Mouse (Mus musculus): ENCODE results near the gene Gltpd2. TPM values are rescaled to one million over a fixed set of nuclear protein-coding genes. Genes with fewer than 3 reads are reported as not detected.

Gltpd2 gene
- polyA plus RNA-seq, 1 experiment from 2014 or later = 0.51 TPM

Other genes starting within 250 kb of the Gltpd2 start
- gene Alox12e, start 196.6 kb upstream of the Gltpd2 start, polyA plus RNA-seq (2015; fragmentation: Nextera tagmentation; extraction: Ambion mirVana) = 0.07 and 0.09 TPM in 2 replicates
- 2.0 TPM in 2 replicates for gene Alox15, start 167.2 kb upstream of the Gltpd2 start, polyA plus RNA-seq (2015; fragmentation: Nextera tagmentation; extraction: Ambion mirVana)
- 40.3 and 41.9 TPM in 2 replicates for gene Pelp1, start 109.2 kb upstream of the Gltpd2 start, polyA plus RNA-seq (2015; fragmentation: Nextera tagmentation; extraction: Ambion mirVana)
- 15.3 and 19.0 TPM in 2 replicates for gene Arrb2, start 86.6 kb upstream of the Gltpd2 start, polyA plus RNA-seq (2015; fragmentation: Nextera tagmentation; extraction: Ambion mirVana)
- gene Med11, start 67.3 kb upstream of the Gltpd2 start, polyA plus RNA-seq (2015; fragmentation: Nextera tagmentation; extraction: Ambion mirVana) = 43.9 and 46.3 TPM in 2 replicates
- 1.4 and 1.5 TPM in 2 replicates for gene Zmynd15, start 59.8 kb upstream of the Gltpd2 start, polyA plus RNA-seq (2015; fragmentation: Nextera tagmentation; extraction: Ambion mirVana)
- 9.1 and 9.7 TPM in 2 replicates for gene Cxcl16, start 59.2 kb upstream of the Gltpd2 start, polyA plus RNA-seq (2015; fragmentation: Nextera tagmentation; extraction: Ambion mirVana)
- 0.69 and 0.80 TPM in 2 replicates for gene Tm4sf5, start 14.0 kb upstream of the Gltpd2 start, polyA plus RNA-seq (2015; fragmentation: Nextera tagmentation; extraction: Ambion mirVana)
- gene Vmo1, start 4.6 kb upstream of the Gltpd2 start, polyA plus RNA-seq (2015; fragmentation: Nextera tagmentation; extraction: Ambion mirVana) = 0.37 and 0.50 TPM in 2 replicates
- gene Psmb6, start 6.2 kb downstream of the Gltpd2 start, polyA plus RNA-seq (2015; fragmentation: Nextera tagmentation; extraction: Ambion mirVana) = 789 and 872 TPM in 2 replicates
- gene Gm40193, start 13.7 kb downstream of the Gltpd2 start, polyA plus RNA-seq (2015; fragmentation: Nextera tagmentation; extraction: Ambion mirVana) = not detected in 2 replicates
- gene Pld2, start 20.9 kb downstream of the Gltpd2 start, polyA plus RNA-seq (2015; fragmentation: Nextera tagmentation; extraction: Ambion mirVana) = 8.5 and 8.8 TPM in 2 replicates
- gene Mink1, start 43.7 kb downstream of the Gltpd2 start, polyA plus RNA-seq (2015; fragmentation: Nextera tagmentation; extraction: Ambion mirVana) = 15.9 and 17.4 TPM in 2 replicates
- gene 4930544D05Rik, start 96.7 kb downstream of the Gltpd2 start, polyA plus RNA-seq (2015; fragmentation: Nextera tagmentation; extraction: Ambion mirVana) = not detected in 2 replicates
- gene Chrne, start 100.0 kb downstream of the Gltpd2 start, polyA plus RNA-seq (2015; fragmentation: Nextera tagmentation; extraction: Ambion mirVana) = 0.19 TPM in 1 of 2 replicates, not detected in the other
- 0.11 and 0.21 TPM in 2 replicates for gene Gp1ba, start 119.9 kb downstream of the Gltpd2 start, polyA plus RNA-seq (2015; fragmentation: Nextera tagmentation; extraction: Ambion mirVana)
- gene Rnf167, start 128.0 kb downstream of the Gltpd2 start, polyA plus RNA-seq (2015; fragmentation: Nextera tagmentation; extraction: Ambion mirVana) = 130 and 137 TPM in 2 replicates
- 229 and 235 TPM in 2 replicates for gene Slc25a11, start 128.3 kb downstream of the Gltpd2 start, polyA plus RNA-seq (2015; fragmentation: Nextera tagmentation; extraction: Ambion mirVana)
- gene Pfn1, start 135.4 kb downstream of the Gltpd2 start, polyA plus RNA-seq (2015; fragmentation: Nextera tagmentation; extraction: Ambion mirVana) = 1,671 and 1,948 TPM in 2 replicates
- gene Eno3, start 138.0 kb downstream of the Gltpd2 start, polyA plus RNA-seq (2015; fragmentation: Nextera tagmentation; extraction: Ambion mirVana) = 23.1 and 28.0 TPM in 2 replicates
- 206 and 209 TPM in 2 replicates for gene Spag7, start 150.2 kb downstream of the Gltpd2 start, polyA plus RNA-seq (2015; fragmentation: Nextera tagmentation; extraction: Ambion mirVana)
- 12.7 and 17.0 TPM in 2 replicates for gene Camta2, start 168.9 kb downstream of the Gltpd2 start, polyA plus RNA-seq (2015; fragmentation: Nextera tagmentation; extraction: Ambion mirVana)
- 1.3 and 1.6 TPM in 2 replicates for gene Inca1, start 181.0 kb downstream of the Gltpd2 start, polyA plus RNA-seq (2015; fragmentation: Nextera tagmentation; extraction: Ambion mirVana)
- 2.5 and 3.5 TPM in 2 replicates for gene Kif1c, start 181.4 kb downstream of the Gltpd2 start, polyA plus RNA-seq (2015; fragmentation: Nextera tagmentation; extraction: Ambion mirVana)
- gene Zfp3, start 245.0 kb downstream of the Gltpd2 start, polyA plus RNA-seq (2015; fragmentation: Nextera tagmentation; extraction: Ambion mirVana) = 8.6 and 8.7 TPM in 2 replicates